ENCODE assay signal across 9 mouse cellular contexts in the genomic region with DNA sequence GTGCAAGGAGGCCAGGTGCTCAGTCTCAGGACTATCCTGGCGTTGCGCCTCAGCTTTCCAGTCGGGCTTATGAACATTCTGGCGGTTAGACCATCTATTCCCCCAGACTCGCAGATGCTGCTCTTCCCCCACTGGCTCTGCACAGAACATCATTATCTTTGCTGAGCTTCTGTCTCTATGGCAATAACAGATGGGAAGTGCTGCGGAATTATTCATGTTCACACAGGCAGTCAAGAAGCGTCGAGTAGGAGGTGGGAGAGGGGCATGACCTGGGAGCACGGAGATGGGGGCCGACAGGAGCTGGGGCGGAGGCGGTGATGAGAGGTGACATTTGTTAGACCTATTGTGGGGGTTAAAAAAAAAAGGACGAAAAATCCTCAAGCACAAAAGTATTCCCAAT. TPM values are rescaled to one million over a fixed set of nuclear protein-coding genes. Genes with fewer than 3 reads are reported as not detected.
DNase-seq lines count a peak whose midpoint lies in the region; ATAC-seq lines count a peak whose summit lies in the region.
"Had no signal": no experiment of that assay in that cellular context is flagged by ENCODE, and none has a peak within 500 bp of the region (broad histone marks: within the 10 kb centered on the region; RNA-seq: fewer than 3 reads in every experiment).

No protein-coding gene starts in this region.

- DNase-seq in adrenal gland, postnatal 14 days = peak; percentile 21
- no peak for DNase-seq in adrenal gland, adult 18-20 months (ENCODE audit: low spot score in 2 of 2)
- DNase-seq in brain, embryonic 18.5 days (ENCODE audit: low read depth, low spot score) = peak; percentile 67
- peak; percentile 92 for DNase-seq in forebrain, embryonic 14.5 days (ENCODE audit: low spot score)
- DNase-seq in limb, embryonic 11.5 days (ENCODE audit: low spot score) = peak; percentile 55
- DNase-seq in neural tube, embryonic 10.5 days (ENCODE audit: extremely low spot score, low spot score) = peak; percentile 71
- DNase-seq in thymus, postnatal 25 days = peak; percentile 60

- H3K4me1 ChIP-seq in forebrain, embryonic 14.5 days (ENCODE audit: control insufficient read depth, insufficient read depth, low read length) = peaks cover 15% of the 10 kb centered on the region
- H3K4me1 ChIP-seq in intestine, embryonic 15.5 days (replicated peaks) = peaks cover 20% of the 10 kb centered on the region
- peaks cover 14% of the 10 kb centered on the region for H3K4me1 ChIP-seq in limb, embryonic 11.5 days (ENCODE audit: control insufficient read depth, insufficient read depth, low read length)

- H3K27ac ChIP-seq in forebrain, embryonic 14.5 days (ENCODE audit: low read depth, low read length) = peak overlapping the region; percentile 100
- H3K27ac ChIP-seq in intestine, embryonic 15.5 days = peak overlapping the region; percentile 99
- H3K27ac ChIP-seq in limb, embryonic 11.5 days (replicated peaks; ENCODE audit: low read depth, low read length) = peak overlapping the region; percentile 95; the same call in 1 of the 2 replicates

- no peaks in the 10 kb centered on the region for H3K9me3 ChIP-seq in forebrain, embryonic 14.5 days (replicated peaks; ENCODE audit: control insufficient read depth, low read length)
- H3K9me3 ChIP-seq in intestine, embryonic 15.5 days = no peaks in the 10 kb centered on the region
- no peaks in the 10 kb centered on the region for H3K9me3 ChIP-seq in limb, embryonic 11.5 days (ENCODE audit: control insufficient read depth, low read length)

- H3K4me2 ChIP-seq in forebrain, embryonic 14.5 days (ENCODE audit: low read length) = peak overlapping the region; percentile 78
- peak overlapping the region; percentile 68 for H3K4me2 ChIP-seq in intestine, embryonic 15.5 days (replicated peaks)
- peak overlapping the region; percentile 74 for H3K4me2 ChIP-seq in limb, embryonic 11.5 days (ENCODE audit: low read depth, severe bottlenecking)

- 1% methylated on average over 13 of the region's 13 CpGs for WGBS in forebrain, embryonic 14.5 days
- 5% methylated on average over 13 of the region's 13 CpGs for WGBS in intestine, embryonic 15.5 days
- 3% methylated on average over 13 of the region's 13 CpGs for WGBS in limb, embryonic 11.5 days

- peak overlapping the region; percentile 92; the same call in 1 of the 2 replicates for H3K9ac ChIP-seq in forebrain, embryonic 14.5 days (ENCODE audit: low read length)
- H3K9ac ChIP-seq in intestine, embryonic 15.5 days = peak overlapping the region; percentile 21; the same call in 1 of the 2 replicates
- peak overlapping the region; percentile 91; the same call in 1 of the 2 replicates for H3K9ac ChIP-seq in limb, embryonic 11.5 days (ENCODE audit: low read length)

- H3K36me3 ChIP-seq in forebrain, embryonic 14.5 days (ENCODE audit: control insufficient read depth, insufficient read depth, low read length) = peaks cover 3% of the 10 kb centered on the region; the same call in 1 of the 2 replicates
- no peaks in the 10 kb centered on the region for H3K36me3 ChIP-seq in intestine, embryonic 15.5 days
- no peaks in the 10 kb centered on the region; the same call in 1 of the 2 replicates for H3K36me3 ChIP-seq in limb, embryonic 11.5 days (ENCODE audit: control insufficient read depth, insufficient read depth, low read length)

- H3K27me3 ChIP-seq in forebrain, embryonic 14.5 days (replicated peaks; ENCODE audit: control insufficient read depth, insufficient read depth, low read length) = no peaks in the 10 kb centered on the region
- no peaks in the 10 kb centered on the region for H3K27me3 ChIP-seq in intestine, embryonic 15.5 days (replicated peaks)
- no peaks in the 10 kb centered on the region for H3K27me3 ChIP-seq in limb, embryonic 11.5 days (ENCODE audit: control insufficient read depth, insufficient read depth, low read length)

- peak overlapping the region; percentile 89 for H3K4me3 ChIP-seq in forebrain, embryonic 14.5 days (ENCODE audit: low read depth, low read length)
- H3K4me3 ChIP-seq in intestine, embryonic 15.5 days (replicated peaks) = peak overlapping the region; percentile 90
- H3K4me3 ChIP-seq in limb, embryonic 11.5 days (ENCODE audit: low read depth, low read length) = peak overlapping the region; percentile 99; the same call in 1 of the 2 replicates

- peak; percentile 24 for ATAC-seq in forebrain, embryonic 14.5 days
- ATAC-seq in intestine, embryonic 15.5 days = no peak
- ATAC-seq in limb, embryonic 11.5 days (ENCODE audit: insufficient number of reproducible peaks, low FRiP score, low TSS enrichment, low read depth) = no peak

RNA-seq across cellular contexts. Expression of a gene that starts 1.7 kb away (rescaled TPM):
- 48.4 and 54.3 TPM in 2 replicates for total RNA-seq in adrenal gland, postnatal 14 days (2021)
- total RNA-seq in adrenal gland, adult 18-20 months (2021) = 10 to 100 TPM; 24.3 to 34.4 TPM
- polyA plus RNA-seq in forebrain, embryonic 14.5 days (2014; fragmentation: Nextera tagmentation; extraction: Ambion mirVana) = 24.2 and 36.0 TPM in 2 replicates
- 17.5 and 21.3 TPM in 2 replicates for polyA plus RNA-seq in intestine, embryonic 15.5 days (2015; fragmentation: Nextera tagmentation; extraction: Ambion mirVana)
- polyA plus RNA-seq in limb, embryonic 11.5 days (2014; fragmentation: Nextera tagmentation; extraction: Ambion mirVana) = 33.5 and 34.5 TPM in 2 replicates

RNA-seq across cellular contexts. Expression of a gene that starts 56.5 kb away (rescaled TPM):
- 11.9 and 12.2 TPM in 2 replicates for total RNA-seq in adrenal gland, postnatal 14 days (2021)
- total RNA-seq in adrenal gland, adult 18-20 months (2021) = 10 to 100 TPM in 1 of 2 experiments, 1 to 10 TPM in 1; 6.3 to 13.1 TPM
- polyA plus RNA-seq in forebrain, embryonic 14.5 days (2014; fragmentation: Nextera tagmentation; extraction: Ambion mirVana) = 55.3 and 60.4 TPM in 2 replicates
- polyA plus RNA-seq in intestine, embryonic 15.5 days (2015; fragmentation: Nextera tagmentation; extraction: Ambion mirVana) = 4.9 and 7.3 TPM in 2 replicates
- polyA plus RNA-seq in limb, embryonic 11.5 days (2014; fragmentation: Nextera tagmentation; extraction: Ambion mirVana) = 4.5 and 4.9 TPM in 2 replicates
- total RNA-seq: neutrophil, adult 5-6 weeks had no signal

Comparison
In these comparisons a context has a peak if more than half of its experiments do, and no peak if none do; other contexts are left out.
1. DNase-seq: peak in adrenal gland, postnatal 14 days (single experiment), brain, embryonic 18.5 days (single experiment), forebrain, embryonic 14.5 days (single experiment), limb, embryonic 11.5 days (single experiment), neural tube, embryonic 10.5 days (single experiment) and thymus, postnatal 25 days (single experiment); none in adrenal gland, adult 18-20 months (0 of 2).
2. H3K9ac ChIP-seq: peak in every context shown above with its lines; median percentile 92 in forebrain, embryonic 14.5 days; 91 in limb, embryonic 11.5 days; 21 in intestine, embryonic 15.5 days.
3. Peak in every context shown above with its lines, with median percentiles within 50 percentile points of each other: H3K27ac ChIP-seq, H3K4me2 ChIP-seq and H3K4me3 ChIP-seq.